8 mouse cellular contexts compared by ENCODE assay signal in the genomic region with DNA sequence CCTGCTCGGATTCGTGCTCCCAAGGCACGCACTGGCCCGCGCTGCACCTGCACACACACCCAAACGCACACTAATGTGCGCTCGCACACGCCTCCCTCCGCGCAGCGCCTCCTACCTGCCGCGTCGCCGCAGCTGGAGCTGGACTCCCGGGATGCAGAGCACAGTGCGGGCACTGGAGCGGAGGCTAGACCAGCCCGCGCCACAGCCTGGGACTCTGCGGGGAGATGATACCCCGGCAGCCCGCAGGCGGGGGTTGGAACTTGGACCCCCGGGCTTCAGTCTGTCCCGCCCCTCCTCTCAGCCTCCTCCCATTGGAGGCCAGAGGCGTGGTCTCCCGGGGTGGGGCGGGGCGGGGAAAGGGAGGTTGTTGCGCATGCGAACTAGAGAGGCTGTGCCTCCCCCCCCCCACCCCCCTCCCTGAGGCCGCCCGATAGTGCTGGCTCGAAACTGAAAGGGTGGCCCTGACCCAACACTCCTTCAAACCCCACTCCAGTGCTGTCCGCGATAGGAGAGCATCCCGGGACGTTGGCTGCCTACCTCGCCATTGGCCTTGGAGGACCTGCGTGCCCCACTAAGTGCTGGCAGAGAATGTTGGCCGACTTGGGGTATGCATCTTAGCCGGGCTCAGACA. TPM values are rescaled to one million over a fixed set of nuclear protein-coding genes. Genes with fewer than 3 reads are reported as not detected.
DNase-seq lines count a peak whose midpoint lies in the region; ATAC-seq and TF ChIP-seq lines count a peak whose summit lies in the region.

Gene Capn5 (minus strand): TSS at position 346 of the 631 bp plus-strand sequence.

- ATAC-seq in heart, embryonic 16.5 days (replicated peaks; ENCODE audit: extremely low read depth, insufficient read depth, low FRiP score): peak; percentile 86
- ATAC-seq in liver, embryonic 15.5 days (ENCODE audit: insufficient read depth): peak; percentile 68
- peak; percentile 82 for ATAC-seq in neural tube, embryonic 11.5 days (ENCODE audit: insufficient read depth, low FRiP score, low TSS enrichment)

- WGBS in heart, embryonic 16.5 days: 1% methylated on average over 42 of the region's 44 CpGs
- WGBS in liver, embryonic 15.5 days (ENCODE audit: insufficient replicate concordance): under 1% methylated on average over 44 of the region's 44 CpGs
- under 1% methylated on average over 38 of the region's 44 CpGs for WGBS in neural tube, embryonic 11.5 days

- H3K9ac ChIP-seq in ES-E14 (ENCODE audit: insufficient read depth, low read depth, low read length, poor library complexity, severe bottlenecking): peak within 1 kb of the TSS; percentile 74
- peak within 1 kb of the TSS; percentile 71 for H3K9ac ChIP-seq in heart, embryonic 16.5 days (ENCODE audit: low read length)
- H3K9ac ChIP-seq in liver, embryonic 15.5 days: peak within 1 kb of the TSS; percentile 86
- H3K9ac ChIP-seq in neural tube, embryonic 11.5 days (ENCODE audit: low read length): peak within 1 kb of the TSS; percentile 70

- H3K27me3 ChIP-seq in erythroblast, embryonic 14.5 days (ENCODE audit: control insufficient read depth): no peaks in the 10 kb centered on the region
- H3K27me3 ChIP-seq in heart, embryonic 16.5 days (ENCODE audit: control insufficient read depth, insufficient read depth, low read length): no peaks in the 10 kb centered on the region
- no peaks in the 10 kb centered on the region for H3K27me3 ChIP-seq in liver, embryonic 15.5 days
- H3K27me3 ChIP-seq in neural tube, embryonic 11.5 days (ENCODE audit: control insufficient read depth, insufficient read depth, low read length): no peaks in the 10 kb centered on the region

- peaks cover 4 to 23% of the 10 kb centered on the region in 2 experiments; a peak in 3 of 4 replicates for H3K4me1 ChIP-seq in ES-E14 (ENCODE audit: control insufficient read depth in 2 of 2, insufficient read depth in 2 of 2, low read length in 2 of 2, poor library complexity in 1 of 2)
- 0 out of 2 replicates have a peak, but pooled peaks cover 2% of the 10 kb centered on the region for H3K4me1 ChIP-seq in brown adipose tissue, adult 24 weeks (ENCODE audit: control insufficient read depth, insufficient read depth, insufficient read length, low read length)
- peaks cover 68% of the 10 kb centered on the region for H3K4me1 ChIP-seq in erythroblast, embryonic 14.5 days (ENCODE audit: control insufficient read depth)
- peaks cover 8% of the 10 kb centered on the region; the same call in 1 of the 2 replicates for H3K4me1 ChIP-seq in heart, embryonic 16.5 days (ENCODE audit: control insufficient read depth, insufficient read depth, low read length)
- peaks cover 65% of the 10 kb centered on the region for H3K4me1 ChIP-seq in liver, embryonic 15.5 days (replicated peaks)
- peaks cover 10% of the 10 kb centered on the region; the same call in 1 of the 2 replicates for H3K4me1 ChIP-seq in neural tube, embryonic 11.5 days (ENCODE audit: control insufficient read depth, insufficient read depth, low read length)

- DNase-seq in ES-E14 (ENCODE audit: low read depth, low spot score): no peak
- DNase-seq in kidney, postnatal 25 days: peak; percentile 64 to 83
- DNase-seq in neural tube, embryonic 11.5 days (ENCODE audit: low spot score): peak; percentile 85
- peak; percentile 55 for DNase-seq in testis, postnatal 14 days (ENCODE audit: low spot score)

- in situ Hi-C loops in ES-E14 (cut with MboI; ENCODE audit: low sequenced_read_pairs in 2 of 2, unreplicated experiment in 2 of 2): no loop called here

- no peaks in the 10 kb centered on the region for H3K9me3 ChIP-seq in ES-E14 (ENCODE audit: control insufficient read depth, insufficient read depth, low read depth, low read length)
- H3K9me3 ChIP-seq in erythroblast, embryonic 14.5 days (ENCODE audit: control insufficient read depth, low read length): no peaks in the 10 kb centered on the region
- H3K9me3 ChIP-seq in heart, embryonic 16.5 days (replicated peaks; ENCODE audit: control insufficient read depth, low read length): no peaks in the 10 kb centered on the region
- no peaks in the 10 kb centered on the region for H3K9me3 ChIP-seq in liver, embryonic 15.5 days (replicated peaks)
- no peaks in the 10 kb centered on the region for H3K9me3 ChIP-seq in neural tube, embryonic 11.5 days (ENCODE audit: control insufficient read depth, low read length)

- peak within 1 kb of the TSS; percentile 79 to 98 for H3K4me3 ChIP-seq in ES-E14 (ENCODE audit: insufficient read depth in 1 of 2, low read depth in 1 of 2, low read length in 2 of 2, poor library complexity in 1 of 2, severe bottlenecking in 1 of 2)
- peak within 1 kb of the TSS; percentile 85 for H3K4me3 ChIP-seq in brown adipose tissue, adult 24 weeks (ENCODE audit: insufficient read depth, low read depth, low read length)
- peak within 1 kb of the TSS; percentile 85 for H3K4me3 ChIP-seq in erythroblast, embryonic 14.5 days (replicated peaks)
- peak within 1 kb of the TSS; percentile 87 for H3K4me3 ChIP-seq in heart, embryonic 16.5 days (ENCODE audit: low read length)
- H3K4me3 ChIP-seq in liver, embryonic 15.5 days (replicated peaks): peak within 1 kb of the TSS; percentile 96
- peak within 1 kb of the TSS; percentile 79 for H3K4me3 ChIP-seq in neural tube, embryonic 11.5 days (ENCODE audit: low read depth, low read length)

- no peak within 1 kb of the TSS for H3K27ac ChIP-seq in ES-E14 (ENCODE audit: insufficient read depth, low read depth, low read length, poor library complexity, severe bottlenecking)
- peak within 1 kb of the TSS; percentile 46 for H3K27ac ChIP-seq in brown adipose tissue, adult 24 weeks (replicated peaks; ENCODE audit: low read depth, low read length)
- H3K27ac ChIP-seq in heart, embryonic 16.5 days (ENCODE audit: low read length): no peak within 1 kb of the TSS
- H3K27ac ChIP-seq in liver, embryonic 15.5 days (replicated peaks): peak within 1 kb of the TSS; percentile 97
- H3K27ac ChIP-seq in neural tube, embryonic 11.5 days (ENCODE audit: low read depth, low read length): 0 out of 2 replicates have a peak within 1 kb of the TSS, but pooled peaks have one; percentile 23

- no peaks in the 10 kb centered on the region; the same call in 1 of the 2 replicates for H3K36me3 ChIP-seq in ES-E14 (ENCODE audit: control insufficient read depth, insufficient read depth, low read length, poor library complexity, severe bottlenecking)
- H3K36me3 ChIP-seq in erythroblast, embryonic 14.5 days (ENCODE audit: control insufficient read depth): peaks cover 31% of the 10 kb centered on the region
- H3K36me3 ChIP-seq in heart, embryonic 16.5 days (ENCODE audit: control insufficient read depth, insufficient read depth): no peaks in the 10 kb centered on the region
- no peaks in the 10 kb centered on the region for H3K36me3 ChIP-seq in liver, embryonic 15.5 days (replicated peaks)
- H3K36me3 ChIP-seq in neural tube, embryonic 11.5 days (ENCODE audit: control insufficient read depth, insufficient read depth, low read length): no peaks in the 10 kb centered on the region

- H3K4me2 ChIP-seq in heart, embryonic 16.5 days (ENCODE audit: low read depth, low read length): peak within 1 kb of the TSS; percentile 79
- peak within 1 kb of the TSS; percentile 88 for H3K4me2 ChIP-seq in liver, embryonic 15.5 days
- peak within 1 kb of the TSS; percentile 73 for H3K4me2 ChIP-seq in neural tube, embryonic 11.5 days (ENCODE audit: low read depth)

TF ChIP-seq in ES-E14, 5 proteins besides CTCF, POLR2A, EP300 and RAD21:
- TF ChIP-seq ZNF384 (IDR thresholded peaks at IDR 0.05; ENCODE audit: low read depth, low read length) (no peak), MAFK (IDR thresholded peaks at IDR 0.05; ENCODE audit: insufficient read depth, low read depth, low read length) (no peak), HCFC1 (IDR thresholded peaks at IDR 0.05; ENCODE audit: borderline replicate concordance, insufficient read depth, low read length) (no peak), ZC3H11A (IDR thresholded peaks at IDR 0.05; ENCODE audit: borderline replicate concordance, low read depth, low read length) (no peak), CHD2 (IDR thresholded peaks at IDR 0.05; ENCODE audit: low read depth, low read length) (no peak)
TF ChIP-seq in ES-E14: peak in this region for 0.

RNA-seq across cellular contexts. Expression of gene Capn5, which starts in this region (rescaled TPM):
- total RNA-seq in ES-E14 (2012; rRNA removed): 5.0 and 10.0 TPM in 2 replicates
- 1.5 and 1.8 TPM in 2 replicates for polyA plus RNA-seq in brown adipose tissue, adult 24 weeks (2012; ENCODE audit: insufficient read depth, insufficient read length, missing spikeins)
- polyA plus RNA-seq in erythroblast, embryonic 14.5 days (2012): 6.8 and 7.1 TPM in 2 replicates
- 5.0 and 7.4 TPM in 2 replicates for polyA plus RNA-seq in heart, embryonic 16.5 days (2015; fragmentation: Nextera tagmentation; extraction: Ambion mirVana)
- polyA plus RNA-seq in liver, embryonic 15.5 days (2015; fragmentation: Nextera tagmentation; extraction: Ambion mirVana): 14.3 and 15.5 TPM in 2 replicates
- polyA plus RNA-seq in neural tube, embryonic 11.5 days (2014; fragmentation: Nextera tagmentation; extraction: Ambion mirVana): 8.0 and 8.2 TPM in 2 replicates

Comparison
In these comparisons a context has a peak if more than half of its experiments do, and no peak if none do; other contexts are left out.
1. H3K27ac ChIP-seq: peak in brown adipose tissue, adult 24 weeks (single experiment), liver, embryonic 15.5 days (single experiment) and neural tube, embryonic 11.5 days (single experiment); none in ES-E14 (single experiment) and heart, embryonic 16.5 days (single experiment).
2. Peak in every context shown above with its lines, with median percentiles within 50 percentile points of each other: H3K4me3 ChIP-seq, H3K9ac ChIP-seq, ATAC-seq and H3K4me2 ChIP-seq.